Mouse (Mus musculus) T-helper 2 cell (primary cell): ENCODE results near the gene Gon7.

Source experiments
- in situ Hi-C: fragments of 300-600 bp; cut with MboI, MseI; formaldehyde crosslinking; loops from one replicate; pipeline ENCODE4 v1.15.1; 2025; ENCODE audit warnings: high pct_unique_total_duplicates

Gon7 gene

GRCm38 (mm10) chr12:102757689-102758402, at the start of gene Gon7, which contains the start of the genes Gm28051 and Ubr7:
TSS of gene Gon7 (minus strand) at chr12:102757803.
TSS of gene Gm28051 (minus strand) at chr12:102757765.
TSS of gene Ubr7 (plus strand) at chr12:102757967.
- in situ Hi-C loops = loop anchor here (5.0 kb wide), 1 partner anchor 119 kb away; the partner anchor contains the start of gene Btbd7

- in situ Hi-C loops = no loop called here
Measured at GRCm38 (mm10) chr12:102799528-102799927, 41.9 kb upstream of the Gon7 start.

GRCm38 (mm10) chr12:102787927-102788326, 30.3 kb upstream of the Gon7 start:
- in situ Hi-C loops = no loop called here

- in situ Hi-C loops = no loop called here
Measured at GRCm38 (mm10) chr12:102785593-102785985, 28.0 kb upstream of the Gon7 start.

- in situ Hi-C loops = no loop called here
Measured at GRCm38 (mm10) chr12:102784899-102785592, 27.4 kb upstream of the Gon7 start.

- in situ Hi-C loops = no loop called here
Measured at GRCm38 (mm10) chr12:102782841-102783240, 25.2 kb upstream of the Gon7 start.

GRCm38 (mm10) chr12:102779452-102779851, 21.8 kb upstream of the Gon7 start:
- in situ Hi-C loops = no loop called here

- in situ Hi-C loops = no loop called here
Measured at GRCm38 (mm10) chr12:102778151-102778550, 20.5 kb upstream of the Gon7 start.

- in situ Hi-C loops = no loop called here
Measured at GRCm38 (mm10) chr12:102776035-102776434, 18.4 kb upstream of the Gon7 start.

GRCm38 (mm10) chr12:102772676-102773075, 15.1 kb upstream of the Gon7 start:
- in situ Hi-C loops = no loop called here

GRCm38 (mm10) chr12:102771601-102772000, 14.0 kb upstream of the Gon7 start:
- in situ Hi-C loops = no loop called here

GRCm38 (mm10) chr12:102769000-102769399, 11.4 kb upstream of the Gon7 start:
- in situ Hi-C loops = no loop called here

GRCm38 (mm10) chr12:102763696-102764095, 6.1 kb upstream of the Gon7 start:
- in situ Hi-C loops = no loop called here

GRCm38 (mm10) chr12:102761668-102762067, 4.1 kb upstream of the Gon7 start:
- in situ Hi-C loops = no loop called here

GRCm38 (mm10) chr12:102758936-102759335, 1.3 kb upstream of the Gon7 start:
- in situ Hi-C loops = loop anchor here (5.0 kb wide), 1 partner anchor 118 kb away; the partner anchor contains the start of gene Btbd7

- in situ Hi-C loops = loop anchor here (5.0 kb wide), 1 partner anchor 119 kb away; the partner anchor contains the start of gene Btbd7
Measured at GRCm38 (mm10) chr12:102758403-102758756, 777 bp upstream of the Gon7 start, which contains the start of gene Gm20604. TSS of gene Gm20604 (minus strand) at chr12:102758672.

- in situ Hi-C loops = loop anchor here (5.0 kb wide), 1 partner anchor 120 kb away; the partner anchor contains the start of gene Btbd7
Measured at GRCm38 (mm10) chr12:102757055-102757688, 431 bp downstream of the Gon7 start.

GRCm38 (mm10) chr12:102756304-102756703, 1.3 kb downstream of the Gon7 start:
- in situ Hi-C loops = loop anchor here (5.0 kb wide), 1 partner anchor 121 kb away; the partner anchor contains the start of gene Btbd7

GRCm38 (mm10) chr12:102748256-102748655, 9.3 kb downstream of the Gon7 start:
- in situ Hi-C loops = loop anchor here (10.0 kb wide), 1 partner anchor 587 kb away; no protein-coding TSS in a partner anchor

- in situ Hi-C loops = loop anchor here (10.0 kb wide), 1 partner anchor 590 kb away; no protein-coding TSS in a partner anchor
Measured at GRCm38 (mm10) chr12:102744839-102745238, 12.8 kb downstream of the Gon7 start.
